Mouse (Mus musculus): ENCODE data around the gene Lce1b. TPM values are rescaled to one million over a fixed set of nuclear protein-coding genes. Genes with fewer than 3 reads are reported as not detected.

Lce1b gene
- polyA plus RNA-seq, 1 experiment = not detected

- Histone ChIP-seq H3K27me3 (ENCODE audit: control insufficient read depth, insufficient read depth, insufficient read length) (no peaks in the 10 kb centered on the region), H3K4me3 (no peak overlapping the region), H3K79me2 (ENCODE audit: control insufficient read depth, insufficient read depth) (no peaks in the 10 kb centered on the region), H3K36me3 (ENCODE audit: control insufficient read depth, insufficient read depth) (no peaks in the 10 kb centered on the region), H3ac (ENCODE audit: control insufficient read depth, insufficient read length) (no peak overlapping the region), H3K4me2 (ENCODE audit: low read depth) (no peak overlapping the region)
- no peak for TF ChIP-seq POLR2A (IDR thresholded peaks at IDR 0.05; ENCODE audit: insufficient read length, low read depth)
- no peak for TF ChIP-seq POLR2AphosphoS2 (IDR thresholded peaks at IDR 0.05; ENCODE audit: insufficient read length, low read depth)
- TF ChIP-seq REST (IDR thresholded peaks at IDR 0.05; ENCODE audit: insufficient read depth, insufficient read length) = no peak
- TF ChIP-seq TCF12 (IDR thresholded peaks at IDR 0.05; ENCODE audit: insufficient read depth, poor library complexity, severe bottlenecking) = no peak
- TF ChIP-seq MAX (IDR thresholded peaks at IDR 0.05; ENCODE audit: low read depth) = no peak
- TF ChIP-seq MYOG (IDR thresholded peaks at IDR 0.05; ENCODE audit: control insufficient read depth in 1 of 3, insufficient read depth in 1 of 3, insufficient read length in 2 of 3, low read depth in 2 of 3) = no peak
- TF ChIP-seq MYOD1 (IDR thresholded peaks at IDR 0.05; ENCODE audit: control insufficient read depth in 1 of 3, insufficient read length in 2 of 3, low read depth in 2 of 3) = no peak
- no peak for TF ChIP-seq E2F4 (IDR thresholded peaks at IDR 0.05; ENCODE audit: insufficient read depth)
- TF ChIP-seq USF1 (IDR thresholded peaks at IDR 0.05; ENCODE audit: low read depth) = no peak
- TF ChIP-seq SRF (IDR thresholded peaks at IDR 0.05; ENCODE audit: control insufficient read depth, insufficient read length, low read depth) = no peak
- no peak for TF ChIP-seq TCF3 (IDR thresholded peaks at IDR 0.05; ENCODE audit: insufficient read length, low read depth)
- no peak for TF ChIP-seq CEBPB (IDR thresholded peaks at IDR 0.05; ENCODE audit: insufficient read depth, poor library complexity, severe bottlenecking)
Observed at GRCm38 (mm10) chr3:92637745-92638652, 18.7 kb downstream of the Lce1b start.

GRCm38 (mm10) chr3:92621560-92621959 lies 35.2 kb downstream of the Lce1b start, which contains the start of gene Lce6a:
TSS of gene Lce6a (minus strand) at chr3:92621660.
- TF ChIP-seq TCF3 (IDR thresholded peaks at IDR 0.05; ENCODE audit: insufficient read length, low read depth) (no peak), REST (IDR thresholded peaks at IDR 0.05; ENCODE audit: insufficient read depth, insufficient read length) (no peak), SRF (IDR thresholded peaks at IDR 0.05; ENCODE audit: control insufficient read depth, insufficient read length, low read depth) (no peak), MAX (IDR thresholded peaks at IDR 0.05; ENCODE audit: low read depth) (no peak), USF1 (IDR thresholded peaks at IDR 0.05; ENCODE audit: low read depth) (no peak), E2F4 (IDR thresholded peaks at IDR 0.05; ENCODE audit: insufficient read depth) (no peak)
- Histone ChIP-seq H3K36me3 (ENCODE audit: control insufficient read depth, insufficient read depth) (no peaks in the 10 kb centered on the region), H3K4me3 (no peak within 1 kb of the TSS), H3K4me2 (ENCODE audit: low read depth) (no peak within 1 kb of the TSS), H3K79me2 (ENCODE audit: control insufficient read depth, insufficient read depth) (no peaks in the 10 kb centered on the region), H3K27me3 (ENCODE audit: control insufficient read depth, insufficient read depth, insufficient read length) (no peaks in the 10 kb centered on the region), H3ac (ENCODE audit: control insufficient read depth, insufficient read length) (no peak within 1 kb of the TSS)

GRCm38 (mm10) chr3:92609804-92610203 lies 46.9 kb downstream of the Lce1b start:
- Histone ChIP-seq H3K4me2 (ENCODE audit: low read depth) (no peak overlapping the region), H3K4me3 (no peak overlapping the region), H3K79me2 (ENCODE audit: control insufficient read depth, insufficient read depth) (no peaks in the 10 kb centered on the region), H3K36me3 (ENCODE audit: control insufficient read depth, insufficient read depth) (no peaks in the 10 kb centered on the region), H3ac (ENCODE audit: control insufficient read depth, insufficient read length) (no peak overlapping the region), H3K27me3 (ENCODE audit: control insufficient read depth, insufficient read depth, insufficient read length) (no peaks in the 10 kb centered on the region)
- TF ChIP-seq E2F4 (IDR thresholded peaks at IDR 0.05; ENCODE audit: insufficient read depth) (no peak), SRF (IDR thresholded peaks at IDR 0.05; ENCODE audit: control insufficient read depth, insufficient read length, low read depth) (no peak), USF1 (IDR thresholded peaks at IDR 0.05; ENCODE audit: low read depth) (no peak), TCF3 (IDR thresholded peaks at IDR 0.05; ENCODE audit: insufficient read length, low read depth) (no peak), MYOD1 (IDR thresholded peaks at IDR 0.05; ENCODE audit: control insufficient read depth in 1 of 3, insufficient read length in 2 of 3, low read depth in 2 of 3) (no peak), MYOG (IDR thresholded peaks at IDR 0.05; ENCODE audit: control insufficient read depth in 1 of 3, insufficient read depth in 1 of 3, insufficient read length in 2 of 3, low read depth in 2 of 3) (no peak), MAX (IDR thresholded peaks at IDR 0.05; ENCODE audit: low read depth) (no peak), TCF12 (IDR thresholded peaks at IDR 0.05; ENCODE audit: insufficient read depth, poor library complexity, severe bottlenecking) (no peak)

GRCm38 (mm10) chr3:92607392-92607791 lies 49.3 kb downstream of the Lce1b start, which contains the start of gene 2210017I01Rik:
TSS of gene 2210017I01Rik (minus strand) at chr3:92607492.
- TF ChIP-seq SRF (IDR thresholded peaks at IDR 0.05; ENCODE audit: control insufficient read depth, insufficient read length, low read depth) (no peak), MYOG (IDR thresholded peaks at IDR 0.05; ENCODE audit: control insufficient read depth in 1 of 3, insufficient read depth in 1 of 3, insufficient read length in 2 of 3, low read depth in 2 of 3) (no peak), POLR2AphosphoS2 (IDR thresholded peaks at IDR 0.05; ENCODE audit: insufficient read length, low read depth) (no peak), TCF3 (IDR thresholded peaks at IDR 0.05; ENCODE audit: insufficient read length, low read depth) (no peak), POLR2A (IDR thresholded peaks at IDR 0.05; ENCODE audit: insufficient read length, low read depth) (no peak)
- Histone ChIP-seq H3K79me2 (ENCODE audit: control insufficient read depth, insufficient read depth) (no peaks in the 10 kb centered on the region), H3K4me2 (ENCODE audit: low read depth) (no peak within 1 kb of the TSS), H3K27me3 (ENCODE audit: control insufficient read depth, insufficient read depth, insufficient read length) (no peaks in the 10 kb centered on the region), H3ac (ENCODE audit: control insufficient read depth, insufficient read length) (no peak within 1 kb of the TSS), H3K4me3 (no peak within 1 kb of the TSS), H3K36me3 (ENCODE audit: control insufficient read depth, insufficient read depth) (no peaks in the 10 kb centered on the region)

Other genes with a start within 250 kb of the Lce1b start
- not detected for gene Sprr2i, start 248.9 kb downstream of the Lce1b start, polyA plus RNA-seq (2012; fragmentation: generic; extraction: Trizol)
- not detected for gene Sprr2j-ps, start 238.8 kb downstream of the Lce1b start, polyA plus RNA-seq (2012; fragmentation: generic; extraction: Trizol)
- 13.6 TPM for gene Gm9774, start 227.5 kb downstream of the Lce1b start, polyA plus RNA-seq (2012; fragmentation: generic; extraction: Trizol)
- 2.8 TPM for gene Sprr2k, start 224.3 kb downstream of the Lce1b start, polyA plus RNA-seq (2012; fragmentation: generic; extraction: Trizol)
- 0.05 TPM for gene Sprr1b, start 218.1 kb downstream of the Lce1b start, polyA plus RNA-seq (2012; fragmentation: generic; extraction: Trizol)
- not detected for gene Sprr3, start 198.2 kb downstream of the Lce1b start, polyA plus RNA-seq (2012; fragmentation: generic; extraction: Trizol)
- gene Sprr1a, start 171.0 kb downstream of the Lce1b start, polyA plus RNA-seq (2012; fragmentation: generic; extraction: Trizol) = 9.2 TPM
- gene Sprr4, start 156.4 kb downstream of the Lce1b start, polyA plus RNA-seq (2012; fragmentation: generic; extraction: Trizol) = not detected
- gene 2310046K23Rik, start 122.4 kb downstream of the Lce1b start, polyA plus RNA-seq (2012; fragmentation: generic; extraction: Trizol) = not detected
- not detected for gene Ivl, start 83.2 kb downstream of the Lce1b start, polyA plus RNA-seq (2012; fragmentation: generic; extraction: Trizol)
- not detected for gene Smcp, start 67.9 kb downstream of the Lce1b start, polyA plus RNA-seq (2012; fragmentation: generic; extraction: Trizol)
- not detected for gene 2210017I01Rik, start 49.4 kb downstream of the Lce1b start, polyA plus RNA-seq (2012; fragmentation: generic; extraction: Trizol)
- gene Lce6a, start 35.3 kb downstream of the Lce1b start, polyA plus RNA-seq (2012; fragmentation: generic; extraction: Trizol) = not detected
- not detected for gene Lce1a1, start 8.6 kb downstream of the Lce1b start, polyA plus RNA-seq (2012; fragmentation: generic; extraction: Trizol)
- not detected for gene Lce1a2, start 13.4 kb upstream of the Lce1b start, polyA plus RNA-seq (2012; fragmentation: generic; extraction: Trizol)
- not detected for gene Lce1c, start 22.3 kb upstream of the Lce1b start, polyA plus RNA-seq (2012; fragmentation: generic; extraction: Trizol)
- gene Lce1d, start 30.3 kb upstream of the Lce1b start, polyA plus RNA-seq (2012; fragmentation: generic; extraction: Trizol) = not detected
- not detected for gene Lce1e, start 52.1 kb upstream of the Lce1b start, polyA plus RNA-seq (2012; fragmentation: generic; extraction: Trizol)
- gene Lce1f, start 63.4 kb upstream of the Lce1b start, polyA plus RNA-seq (2012; fragmentation: generic; extraction: Trizol) = 0.19 TPM
- not detected for gene Gm38119, start 82.2 kb upstream of the Lce1b start, polyA plus RNA-seq (2012; fragmentation: generic; extraction: Trizol)
- gene Lce1g, start 95.4 kb upstream of the Lce1b start, polyA plus RNA-seq (2012; fragmentation: generic; extraction: Trizol) = 0.07 TPM
- gene Lce1h, start 108.1 kb upstream of the Lce1b start, polyA plus RNA-seq (2012; fragmentation: generic; extraction: Trizol) = not detected
- gene Lce1i, start 122.0 kb upstream of the Lce1b start, polyA plus RNA-seq (2012; fragmentation: generic; extraction: Trizol) = not detected
- not detected for gene Lce1j, start 133.6 kb upstream of the Lce1b start, polyA plus RNA-seq (2012; fragmentation: generic; extraction: Trizol)
- not detected for gene Lce1k, start 151.0 kb upstream of the Lce1b start, polyA plus RNA-seq (2012; fragmentation: generic; extraction: Trizol)
- gene Kprp, start 170.3 kb upstream of the Lce1b start, polyA plus RNA-seq (2012; fragmentation: generic; extraction: Trizol) = not detected
- gene Lce1l, start 194.4 kb upstream of the Lce1b start, polyA plus RNA-seq (2012; fragmentation: generic; extraction: Trizol) = not detected
- gene 2310050C09Rik, start 213.3 kb upstream of the Lce1b start, polyA plus RNA-seq (2012; fragmentation: generic; extraction: Trizol) = not detected